Mouse (Mus musculus): ENCODE measurements around the gene Exd1.

The Exd1 gene

GRCm38 (mm10) chr2:119547522-119548370 lies at the start of gene Exd1, which contains the start of gene Chp1:
Gene Exd1, minus strand, starts transcription at chr2:119547627.
Gene Chp1, plus strand, starts transcription at chr2:119547697.
- DNase-seq (ENCODE audit: low read depth, low spot score), result peak; percentile 99

- no peak for DNase-seq (ENCODE audit: low read depth, low spot score)
Observed at GRCm38 (mm10) chr2:119596781-119597330, 49.4 kb upstream of the Exd1 start.

GRCm38 (mm10) chr2:119595308-119595707 lies 47.9 kb upstream of the Exd1 start:
- DNase-seq (ENCODE audit: low read depth, low spot score), result no peak

GRCm38 (mm10) chr2:119594113-119594981 lies 46.9 kb upstream of the Exd1 start:
- peak; percentile 96 for DNase-seq (ENCODE audit: low read depth, low spot score)

GRCm38 (mm10) chr2:119593765-119594112 lies 46.3 kb upstream of the Exd1 start:
- no peak for DNase-seq (ENCODE audit: low read depth, low spot score)

GRCm38 (mm10) chr2:119591247-119591646 lies 43.8 kb upstream of the Exd1 start:
- DNase-seq (ENCODE audit: low read depth, low spot score), result no peak

GRCm38 (mm10) chr2:119587383-119587782 lies 40.0 kb upstream of the Exd1 start:
- DNase-seq (ENCODE audit: low read depth, low spot score), result peak; percentile 39

- no peak for DNase-seq (ENCODE audit: low read depth, low spot score)
Observed at GRCm38 (mm10) chr2:119584282-119584681, 36.9 kb upstream of the Exd1 start.

- DNase-seq (ENCODE audit: low read depth, low spot score), result no peak
Observed at GRCm38 (mm10) chr2:119583439-119583838, 36.0 kb upstream of the Exd1 start.

GRCm38 (mm10) chr2:119581571-119581970 lies 34.1 kb upstream of the Exd1 start:
- DNase-seq (ENCODE audit: low read depth, low spot score), result no peak

GRCm38 (mm10) chr2:119572471-119572870 lies 25.0 kb upstream of the Exd1 start:
- no peak for DNase-seq (ENCODE audit: low read depth, low spot score)

- DNase-seq (ENCODE audit: low read depth, low spot score), result no peak
Observed at GRCm38 (mm10) chr2:119566182-119566855, 18.9 kb upstream of the Exd1 start.

GRCm38 (mm10) chr2:119565284-119565683 lies 17.9 kb upstream of the Exd1 start:
- DNase-seq (ENCODE audit: low read depth, low spot score), result no peak

- DNase-seq (ENCODE audit: low read depth, low spot score), result no peak
Observed at GRCm38 (mm10) chr2:119561794-119562193, 14.4 kb upstream of the Exd1 start.

GRCm38 (mm10) chr2:119558737-119559340 lies 11.4 kb upstream of the Exd1 start:
- DNase-seq (ENCODE audit: low read depth, low spot score), result no peak

GRCm38 (mm10) chr2:119558039-119558438 lies 10.6 kb upstream of the Exd1 start:
- no peak for DNase-seq (ENCODE audit: low read depth, low spot score)

GRCm38 (mm10) chr2:119549678-119550077 lies 2.3 kb upstream of the Exd1 start:
- no peak for DNase-seq (ENCODE audit: low read depth, low spot score)

GRCm38 (mm10) chr2:119548691-119549090 lies 1.3 kb upstream of the Exd1 start:
- DNase-seq (ENCODE audit: low read depth, low spot score), result no peak

- DNase-seq (ENCODE audit: low read depth, low spot score), result no peak
Observed at GRCm38 (mm10) chr2:119548371-119548660, 889 bp upstream of the Exd1 start.

GRCm38 (mm10) chr2:119546848-119547521 lies 442 bp downstream of the Exd1 start:
- peak; percentile 62 for DNase-seq (ENCODE audit: low read depth, low spot score)

- no peak for DNase-seq (ENCODE audit: low read depth, low spot score)
Observed at GRCm38 (mm10) chr2:119543656-119544055, 3.8 kb downstream of the Exd1 start.
